Mouse (Mus musculus) cerebellum, adult 2 months (tissue): ENCODE measurements around the gene Eras. TPM values are rescaled to one million over a fixed set of nuclear protein-coding genes. Genes with fewer than 3 reads are reported as not detected.
"Not testable (repeated sequence)": the region's sequence is repeated elsewhere in the genome, so short reads cannot be mapped to it uniquely, and the experiment has no call there.

Experiments
- DNase-seq, 2 experiments: peaks; one replicate each; pipeline ENCODE4 v3.0.0; 2021
- H3K27ac ChIP-seq: fragments of 200-500 bp; 2 replicates; pipeline ENCODE4 v1.5.1; 2012; ENCODE audit warnings: low read length, control low read depth, inconsistent platforms; ENCODE audit not compliant: insufficient read depth
- H3K27me3 ChIP-seq: fragments of 200-500 bp; 2 replicates; pipeline ENCODE4 v1.6.1; 2012; ENCODE audit warnings: inconsistent platforms, mild to moderate bottlenecking, low read length, moderate library complexity; ENCODE audit not compliant: control insufficient read depth, insufficient read depth
- H3K4me1 ChIP-seq: fragments of 200-500 bp; 2 replicates; pipeline ENCODE4 v1.6.1; 2011; ENCODE audit warnings: low read length; ENCODE audit not compliant: control insufficient read depth, insufficient read depth
- H3K4me3 ChIP-seq: fragments of 200-500 bp; replicated peaks from 2 replicates; pipeline ENCODE3; 2011; ENCODE audit warnings: mild to moderate bottlenecking, low read depth, low read length, control low read depth; ENCODE audit not compliant: insufficient read depth
- CTCF ChIP-seq: fragments of 200-500 bp; IDR thresholded peaks from 2 replicates; pipeline ENCODE4 v1.5.1; 2011; ENCODE audit warnings: low read depth, mild to moderate bottlenecking, control low read depth, low read length, moderate library complexity, borderline replicate concordance; ENCODE audit not compliant: insufficient read depth
- POLR2A ChIP-seq: fragments of 200-500 bp; IDR thresholded peaks from 2 replicates; pipeline ENCODE4 v1.6.1; 2011; ENCODE audit warnings: low read length, control low read depth, borderline replicate concordance; ENCODE audit not compliant: insufficient read depth
- WGBS: fragments of 180-500 bp; shearing (Covaris S2); methylation state at CpG from one replicate; pipeline ENCODE4 v1.1.7; 2018; 5-methylcytosine and 5-hydroxymethylcytosine counted together
- polyA plus RNA-seq: library from polyadenylated mRNA; depleted of rRNA; stranded (reverse); fragments of >200 nt; gene quantifications from 2 replicates; pipeline ENCODE4 v1.2.3, GENCODE M21; 2012

The Eras gene
- polyA plus RNA-seq, 1 experiment, result not detected

DNA sequence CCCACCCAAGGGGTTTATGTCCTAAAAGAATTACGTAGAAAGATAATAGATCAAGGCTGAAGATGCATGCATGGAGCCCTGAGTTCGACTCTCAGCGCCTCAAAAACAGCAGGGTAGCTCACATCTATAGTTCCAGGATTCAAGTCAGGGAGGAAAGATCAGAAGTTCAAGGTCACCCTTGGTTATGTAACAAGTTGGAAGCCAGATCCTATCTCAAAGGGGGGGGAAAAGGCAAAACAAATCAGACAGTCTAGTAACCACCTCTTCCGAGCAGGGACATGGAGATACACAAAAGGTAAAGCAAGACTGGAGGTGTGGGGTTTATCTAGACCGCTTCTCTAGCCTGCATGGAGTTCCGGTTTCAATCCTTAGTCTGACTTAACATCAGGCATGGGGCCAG lies 2.1 kb downstream of the Eras start:
- Histone ChIP-seq H3K4me3 (no peak overlapping the region), H3K27me3 (no peaks in the 10 kb centered on the region), H3K27ac (no peak overlapping the region), H3K4me1 (peaks cover 3% of the 10 kb centered on the region)
- no peak for DNase-seq
- TF ChIP-seq CTCF (no peak), POLR2A (no peak)
- WGBS, result 83% methylated on average over 6 of the region's 6 CpGs

DNA sequence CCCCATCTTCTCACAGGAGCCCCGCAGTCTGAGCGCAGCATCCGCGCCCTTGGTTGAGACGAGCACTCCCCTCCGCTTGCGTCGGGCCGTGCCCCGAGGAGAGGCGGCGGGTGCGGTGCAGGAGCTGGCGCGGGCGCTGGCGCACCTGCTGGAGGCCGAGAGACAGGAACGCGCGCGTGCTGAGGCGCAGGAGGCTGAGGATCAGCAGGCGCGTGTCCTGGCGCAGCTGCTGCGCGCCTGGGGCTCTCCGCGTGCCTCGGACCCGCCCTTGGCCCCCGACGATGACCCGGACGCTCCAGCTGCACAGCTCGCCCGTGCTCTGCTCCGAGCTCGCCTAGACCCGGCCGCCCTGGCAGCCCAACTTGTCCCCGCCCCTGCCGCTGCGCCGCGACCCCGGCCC lies 6.4 kb downstream of the Eras start:
- H3K27ac ChIP-seq, result no peak overlapping the region
- H3K27me3 ChIP-seq, result no peaks in the 10 kb centered on the region
- peaks cover 3% of the 10 kb centered on the region for H3K4me1 ChIP-seq
- peak overlapping the region; percentile 34 for H3K4me3 ChIP-seq
- 4% methylated on average over 37 of the region's 48 CpGs for WGBS
- no peak for TF ChIP-seq CTCF
- DNase-seq, result peak; percentile 42 to 44

DNA sequence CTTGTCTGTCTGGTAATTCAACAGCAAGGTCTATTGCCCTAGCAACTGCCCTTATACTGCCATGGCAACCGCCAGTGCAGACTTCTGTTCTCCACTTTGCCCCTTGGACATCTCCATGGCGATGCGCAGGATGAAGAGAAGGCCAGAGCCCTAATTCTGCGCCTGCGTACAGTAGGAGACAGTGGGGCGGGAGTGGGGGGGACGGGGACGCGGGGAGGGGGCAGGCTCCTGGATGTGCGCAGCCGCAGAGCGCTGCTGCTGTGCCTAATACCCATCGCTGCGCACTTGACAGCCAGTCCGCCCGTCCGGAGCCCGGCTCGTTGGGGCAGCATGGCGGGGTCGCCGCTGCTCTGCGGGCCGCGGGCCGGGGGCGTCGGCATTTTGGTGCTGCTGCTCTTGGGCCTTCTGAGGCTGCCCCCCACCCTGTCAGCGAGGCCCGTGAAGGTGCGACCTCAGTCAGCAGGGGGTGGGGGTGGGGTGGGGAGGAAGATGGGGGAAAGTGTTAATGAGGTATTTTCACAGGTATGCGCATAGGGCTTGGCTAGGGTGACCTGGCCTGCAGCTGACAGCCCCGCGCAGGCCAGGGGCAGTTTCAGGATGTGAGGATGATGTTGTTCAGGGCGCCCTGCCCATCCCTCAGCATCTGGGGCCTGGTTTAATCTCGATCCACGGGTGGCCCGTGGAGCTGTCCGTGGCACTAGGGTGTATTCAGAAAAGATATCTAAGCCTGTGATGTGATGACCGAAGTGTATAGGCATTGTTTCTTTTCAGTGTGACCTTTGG lies 8.6 kb downstream of the Eras start, which contains the start of gene Pcsk1n:
TSS of gene Pcsk1n (plus strand) at position 222 of the 783 bp plus-strand sequence.
- TF ChIP-seq CTCF, result no peak
- TF ChIP-seq POLR2A, result peak; percentile 73

DNA sequence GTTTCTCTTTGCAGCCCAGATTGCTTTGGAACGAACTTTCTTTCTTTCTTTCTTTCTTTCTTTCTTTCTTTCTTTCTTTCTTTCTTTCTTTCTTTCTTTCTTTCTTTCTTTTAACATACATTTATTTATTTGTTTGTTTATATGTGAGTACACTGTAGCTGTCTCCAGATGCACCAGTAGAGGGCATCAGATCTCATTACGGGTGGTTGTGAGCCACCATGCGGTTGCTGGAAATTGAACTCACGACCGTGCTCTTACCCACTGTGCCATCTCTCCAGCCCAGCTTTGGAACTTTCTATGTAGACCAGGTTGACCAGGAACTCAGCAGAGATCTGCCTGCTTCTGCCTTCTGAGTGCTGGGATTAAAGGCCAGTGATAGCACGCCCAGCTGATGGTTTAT lies 10.4 kb downstream of the Eras start:
- H3K27me3 ChIP-seq, H3K27ac ChIP-seq, H3K4me3 ChIP-seq, H3K4me1 ChIP-seq, DNase-seq: not testable (repeated sequence)
- WGBS, result 66% methylated on average over 6 of the region's 6 CpGs

More for the DNA sequence above, 8.6 kb downstream of the Eras start, which contains the start of gene Pcsk1n:
- DNase-seq, result peak; percentile 72 to 74
- H3K27ac ChIP-seq, result peak within 1 kb of the TSS; percentile 86
- 9% methylated on average over 23 of the region's 40 CpGs for whole genome bisulfite sequencing
- no peaks in the 10 kb centered on the region for H3K27me3 ChIP-seq
- H3K4me3 ChIP-seq, result peak within 1 kb of the TSS; percentile 86
- peaks cover 3% of the 10 kb centered on the region for H3K4me1 ChIP-seq

DNA sequence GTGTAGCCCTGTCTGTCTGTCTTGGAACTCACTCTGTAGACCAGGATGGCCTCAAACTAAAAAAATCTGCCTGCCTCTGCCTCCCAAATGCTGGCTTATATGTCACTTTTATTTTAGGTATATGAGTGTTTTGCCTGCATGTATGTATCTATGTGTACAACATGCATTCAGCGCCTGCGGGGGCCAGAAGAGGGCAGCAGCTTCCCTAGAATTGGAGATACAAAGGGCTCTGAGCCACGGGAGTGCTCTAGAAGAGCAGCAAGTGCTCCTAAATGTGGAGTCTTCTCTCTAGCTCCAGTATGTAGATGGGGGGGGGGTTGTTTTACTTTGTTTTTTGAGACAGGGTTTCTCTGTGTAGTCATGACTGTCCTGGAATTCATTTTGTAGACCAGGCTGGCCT lies 12.7 kb downstream of the Eras start:
- not testable (repeated sequence) for H3K27ac ChIP-seq, H3K4me1 ChIP-seq, H3K27me3 ChIP-seq, H3K4me3 ChIP-seq
- DNase-seq, result peak in 1 of 2 experiments; percentile 50
- 10% methylated on average over 3 of the region's 3 CpGs for WGBS
- 0 out of 2 replicates have a peak, but pooled peaks have one; percentile 6 for TF ChIP-seq CTCF

DNA sequence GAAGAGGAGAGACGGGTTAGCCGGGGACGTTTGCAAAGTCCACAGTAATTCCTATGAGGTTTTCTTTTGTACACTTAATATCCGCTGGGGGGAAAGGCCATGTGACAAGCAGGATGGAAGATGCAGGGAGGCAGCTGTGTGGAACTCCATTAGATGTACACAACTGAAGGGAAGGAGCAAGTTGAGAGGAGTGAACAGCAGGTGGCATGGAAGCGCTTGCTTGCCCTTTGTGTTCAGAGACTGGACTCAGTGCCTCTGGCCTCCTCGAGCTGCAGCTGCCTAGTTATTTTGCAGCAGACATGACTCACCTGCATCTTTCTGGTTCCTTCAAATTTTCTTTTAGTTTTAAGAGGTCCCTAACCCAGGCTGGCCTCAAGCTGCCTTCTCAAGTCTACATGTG lies 17.9 kb downstream of the Eras start:
- Histone ChIP-seq H3K4me3 (no peak overlapping the region), H3K27ac (no peak overlapping the region), H3K27me3 (no peaks in the 10 kb centered on the region), H3K4me1 (no peaks in the 10 kb centered on the region)
- WGBS, result 36% methylated on average over 6 of the region's 6 CpGs
- TF ChIP-seq CTCF, result no peak
- TF ChIP-seq POLR2A, result no peak
- DNase-seq, result no peak

DNA sequence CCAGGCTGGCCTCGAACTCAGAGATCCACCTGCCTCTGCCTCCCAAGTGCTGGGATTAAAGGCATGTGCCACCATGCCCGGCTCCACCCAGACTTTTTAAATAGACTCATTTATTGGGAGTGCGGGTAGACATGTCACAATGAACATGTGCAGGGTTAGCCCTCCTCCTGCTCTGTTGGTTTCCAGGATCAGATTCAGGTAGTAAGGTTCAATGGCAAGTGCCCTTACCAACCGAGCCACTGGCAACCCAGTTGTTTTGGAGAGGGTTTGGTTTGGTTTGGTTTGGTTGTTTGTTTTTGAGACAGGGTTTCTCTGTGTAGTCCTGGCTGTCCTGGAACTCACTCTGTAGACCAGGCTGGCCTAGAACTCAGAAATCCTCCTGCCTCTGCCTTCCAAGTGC lies 19.2 kb downstream of the Eras start, which contains the start of gene Gm10490:
TSS of gene Gm10490 (plus strand) at position 301 of the 400 bp plus-strand sequence.
- not testable (repeated sequence) for H3K27ac ChIP-seq, H3K4me1 ChIP-seq, H3K27me3 ChIP-seq, DNase-seq, H3K4me3 ChIP-seq
- WGBS, result 91% methylated on average over 4 of the region's 4 CpGs

DNA sequence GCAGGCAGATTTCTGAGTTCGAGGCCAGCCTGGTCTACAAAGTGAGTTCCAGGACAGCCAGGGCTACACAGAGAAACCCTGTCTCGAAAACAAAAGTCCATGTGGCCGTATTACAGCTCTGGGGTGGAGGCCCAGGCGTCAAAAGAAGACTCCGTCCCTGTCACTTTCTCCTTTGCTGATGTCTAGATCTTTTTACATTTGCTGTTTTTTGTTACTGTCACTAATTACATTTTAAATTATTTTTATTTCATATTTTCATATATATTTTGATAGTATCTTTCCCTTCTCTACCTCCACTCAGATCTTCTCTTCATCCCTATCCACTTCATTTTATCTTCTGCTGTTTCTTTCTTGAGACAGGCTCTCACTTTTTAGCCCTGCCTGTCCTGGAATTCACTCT lies 20.7 kb downstream of the Eras start, which contains the start of gene Gm10491:
TSS of gene Gm10491 (minus strand) at position 101 of the 400 bp plus-strand sequence.
- WGBS, result 91% methylated on average over 5 of the region's 5 CpGs
- H3K27me3 ChIP-seq, result no peaks in the 10 kb centered on the region
- no peaks in the 10 kb centered on the region for H3K4me1 ChIP-seq
- TF ChIP-seq CTCF, result no peak
- no peak for TF ChIP-seq POLR2A
- no peak within 1 kb of the TSS for H3K27ac ChIP-seq
- no peak within 1 kb of the TSS for H3K4me3 ChIP-seq
- DNase-seq, result no peak

DNA sequence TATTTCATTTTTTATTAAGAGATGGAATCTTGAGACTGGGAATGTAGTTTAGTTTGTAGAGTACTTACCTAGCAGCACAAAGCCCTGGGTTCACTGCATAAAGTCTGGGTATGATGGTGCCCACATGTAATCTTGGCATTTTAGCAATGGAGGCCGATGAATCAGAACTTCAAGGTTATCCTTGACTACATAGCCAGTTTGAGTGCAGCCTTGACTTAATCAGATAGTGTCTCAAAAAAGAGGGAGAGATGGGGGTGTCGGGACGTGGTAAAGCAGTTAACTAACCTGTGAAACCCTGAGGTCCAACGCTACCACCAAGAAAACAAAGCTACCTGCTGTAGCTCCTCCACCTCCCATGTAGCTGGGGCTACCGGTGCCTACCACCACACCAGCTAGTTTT lies 24.0 kb downstream of the Eras start:
- no peak overlapping the region for H3K27ac ChIP-seq
- H3K27me3 ChIP-seq, result no peaks in the 10 kb centered on the region
- DNase-seq, result no peak
- WGBS, result 92% methylated on average over 5 of the region's 5 CpGs
- H3K4me3 ChIP-seq, result no peak overlapping the region
- TF ChIP-seq POLR2A (no peak), CTCF (no peak)
- H3K4me1 ChIP-seq, result no peaks in the 10 kb centered on the region
